Mouse (Mus musculus) liver, postnatal 0 days (tissue): ENCODE data around the gene Coa5. TPM values are rescaled to one million over a fixed set of nuclear protein-coding genes. Genes with fewer than 3 reads are reported as not detected.
A peak's percentile ranks its signal among the peaks of the same experiment; 100 is the strongest.

Experiments used
- ATAC-seq: fragments of 200-750 bp; cut with Nextera tagmentation; 2 replicates; pipeline ENCODE4 v1.8.0; 2017; ENCODE audit warnings: mild to moderate bottlenecking, moderate library complexity
- DNase-seq: peaks from one replicate; pipeline ENCODE4 v3.0.0-alpha.2; 2016
- H3K27ac ChIP-seq: fragments of 300-500 bp; sonication (generic); 2 replicates; pipeline ENCODE4 v1.5.1; 2014; ENCODE audit warnings: antibody characterized with exemption, moderate library complexity, mild to moderate bottlenecking, low read depth
- H3K27me3 ChIP-seq: fragments of 300-500 bp; sonication (generic); 2 replicates; pipeline ENCODE4 v1.6.1; 2014; ENCODE audit warnings: low read length, control low read depth, mixed read lengths; ENCODE audit not compliant: insufficient read depth
- H3K36me3 ChIP-seq: fragments of 300-500 bp; sonication (generic); replicated peaks from 2 replicates; pipeline ENCODE4 v1.6.1; 2014; ENCODE audit warnings: mild to moderate bottlenecking, control low read depth, low read length, moderate library complexity, mixed read lengths; ENCODE audit not compliant: insufficient read depth
- H3K4me1 ChIP-seq: fragments of 300-500 bp; sonication (generic); 2 replicates; pipeline ENCODE4 v1.6.1; 2014; ENCODE audit warnings: antibody characterized with exemption, mild to moderate bottlenecking, control low read depth; ENCODE audit not compliant: insufficient read depth
- H3K4me2 ChIP-seq: fragments of 300-500 bp; sonication (generic); 2 replicates; pipeline ENCODE4 v1.6.1; 2014; ENCODE audit warnings: low read depth, mild to moderate bottlenecking, low read length, moderate library complexity, mixed read lengths
- H3K4me3 ChIP-seq: fragments of 300-500 bp; sonication (generic); 2 replicates; pipeline ENCODE4 v1.5.1; 2014; ENCODE audit warnings: low read depth, low read length
- H3K9ac ChIP-seq: fragments of 300-500 bp; sonication (generic); replicated peaks from 2 replicates; pipeline ENCODE4 v1.6.1; 2014; ENCODE audit warnings: mild to moderate bottlenecking, moderate library complexity
- H3K9me3 ChIP-seq: fragments of 300-500 bp; sonication (generic); 2 replicates; pipeline ENCODE4 v1.6.1; 2016; ENCODE audit warnings: mild to moderate bottlenecking, control low read depth, low read length, mixed read lengths
- CTCF ChIP-seq: sonication (generic); IDR thresholded peaks from 2 replicates; pipeline ENCODE4 v1.5.1; 2016; ENCODE audit warnings: antibody characterized with exemption, low read depth
- EP300 ChIP-seq: IDR thresholded peaks from 2 replicates; pipeline ENCODE4 v1.6.1; 2016; ENCODE audit warnings: antibody characterized with exemption, low read depth, mild to moderate bottlenecking
- WGBS: fragments of 180-500 bp; shearing (Covaris S2); extraction: QIAGEN DNeasy Blood & Tissue Kit; methylation state at CpG from one replicate; pipeline ENCODE4 v1.1.7; 2014; ENCODE audit not compliant: insufficient replicate concordance; 5-methylcytosine and 5-hydroxymethylcytosine counted together
- polyA plus RNA-seq: library from polyadenylated mRNA; unstranded; fragments of >200 nt; fragmentation: Nextera tagmentation; extraction: Ambion mirVana; gene quantifications from 2 replicates; pipeline ENCODE4 v1.2.1, GENCODE M21; 2015

The Coa5 gene
- polyA plus RNA-seq, 1 experiment from 2014 or later = 23.0 TPM

DNA sequence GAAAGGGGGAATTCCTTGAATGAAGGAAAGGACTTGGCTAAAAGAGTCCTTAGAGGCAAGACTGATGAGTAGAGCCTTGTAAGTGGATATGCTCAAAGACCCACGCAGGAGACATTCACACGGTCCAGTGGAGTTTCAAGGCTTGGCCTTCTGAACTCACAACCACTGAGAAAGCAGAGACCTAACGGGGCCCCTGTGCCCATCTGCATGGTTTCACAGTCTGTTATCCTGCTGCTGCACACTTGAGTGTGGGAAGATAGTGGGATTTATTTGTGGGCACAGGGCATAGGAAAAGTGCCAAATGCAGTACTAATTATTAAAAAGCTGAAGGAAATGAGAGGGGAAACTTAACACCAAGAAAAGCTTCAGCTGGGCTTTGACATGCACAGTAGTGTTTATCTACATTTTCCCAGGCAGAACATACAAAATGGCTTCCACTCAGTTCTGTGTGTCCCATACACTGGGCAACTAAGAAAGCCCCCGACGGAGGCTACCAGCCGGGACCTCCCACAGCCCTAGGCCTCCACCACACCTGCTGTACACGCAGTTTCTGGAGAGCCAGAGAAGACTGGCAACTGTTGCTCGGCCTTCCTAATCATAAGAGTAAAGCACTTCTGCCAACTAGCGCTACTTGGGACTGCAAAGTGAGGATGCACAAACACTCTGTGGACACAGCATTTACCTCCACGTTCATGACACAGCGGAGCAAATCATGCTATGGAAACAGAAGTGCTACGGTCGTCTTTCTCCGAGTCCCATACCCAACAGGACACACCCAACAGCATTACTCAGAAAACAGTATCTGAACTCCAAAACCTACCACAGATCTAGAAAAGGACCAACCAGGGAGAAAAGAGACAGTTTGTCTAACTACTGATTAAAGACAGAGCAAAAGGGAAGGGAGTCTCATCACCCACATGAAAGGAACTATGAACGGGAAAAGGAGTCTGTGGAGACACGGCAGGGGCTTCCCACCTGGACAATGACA lies 13.2 kb upstream of the Coa5 start:
- Histone ChIP-seq H3K27ac (no peak overlapping the region), H3K9ac (no peak overlapping the region), H3K9me3 (no peaks in the 10 kb centered on the region), H3K36me3 (peaks cover 27% of the 10 kb centered on the region), H3K4me2 (no peak overlapping the region), H3K27me3 (no peaks in the 10 kb centered on the region), H3K4me1 (no peaks in the 10 kb centered on the region), H3K4me3 (no peak overlapping the region)
- WGBS = 82% methylated on average over 16 of the region's 16 CpGs
- ATAC-seq (no peak), DNase-seq (no peak)
- TF ChIP-seq CTCF (no peak), EP300 (no peak)

DNA sequence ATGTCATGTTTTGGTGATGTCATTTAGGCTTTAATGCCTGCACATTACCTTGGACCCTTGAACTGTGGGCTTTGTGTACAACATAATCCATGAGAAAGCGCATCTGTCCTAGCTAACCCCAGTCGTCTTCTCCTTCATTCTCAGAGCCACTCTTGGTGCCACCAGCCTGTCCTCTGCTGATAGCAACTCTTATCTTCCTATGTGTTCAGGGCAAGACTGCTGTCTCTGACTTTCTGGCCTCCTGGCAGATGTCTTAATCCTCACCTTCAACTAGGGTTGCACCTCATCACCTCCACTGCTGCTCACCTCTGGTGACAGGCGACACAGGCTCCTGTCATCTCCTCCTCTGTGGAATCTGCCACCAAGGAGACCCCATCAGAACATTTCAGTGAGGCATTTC lies 6.5 kb upstream of the Coa5 start:
- no peak for DNase-seq
- Histone ChIP-seq H3K36me3 (peaks cover 78% of the 10 kb centered on the region), H3K4me1 (peaks cover 3% of the 10 kb centered on the region), H3K4me2 (no peak overlapping the region), H3K27ac (no peak overlapping the region), H3K9me3 (no peaks in the 10 kb centered on the region), H3K4me3 (no peak overlapping the region), H3K27me3 (no peaks in the 10 kb centered on the region), H3K9ac (no peak overlapping the region)
- peak; percentile 61; the same call in 1 of the 2 replicates for ATAC-seq
- TF ChIP-seq CTCF = no peak
- peak; percentile 35; the same call in 1 of the 2 replicates for TF ChIP-seq EP300
- 69% methylated on average over 3 of the region's 3 CpGs for WGBS

DNA sequence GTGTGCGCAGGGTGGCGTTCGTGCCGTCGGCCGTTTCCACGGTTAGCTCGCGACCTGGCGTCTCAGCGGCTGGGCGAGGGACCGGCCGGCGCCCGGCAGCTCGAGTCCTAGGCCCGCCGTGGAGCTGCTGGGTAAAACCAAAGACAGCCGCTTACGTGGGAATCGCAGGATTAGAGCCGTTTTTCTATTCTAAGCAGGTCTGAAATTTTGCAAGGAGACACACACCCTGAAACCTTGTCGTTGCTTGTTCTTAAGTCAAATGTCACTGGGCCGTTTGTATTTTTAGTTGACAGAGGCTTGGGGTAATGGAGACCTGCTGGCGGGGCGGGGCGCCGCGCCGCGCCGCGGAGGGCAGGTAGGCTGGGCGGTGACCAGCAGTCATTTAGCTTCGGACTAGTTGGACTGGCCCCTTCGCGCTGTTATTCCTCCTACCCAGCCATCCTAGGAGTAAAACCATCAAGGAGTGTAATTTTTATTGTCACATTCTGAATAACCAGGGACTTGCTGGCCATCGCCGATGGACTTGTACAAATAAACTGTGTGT lies 466 bp upstream of the Coa5 start:
- WGBS = 1% methylated on average over 39 of the region's 40 CpGs

DNA sequence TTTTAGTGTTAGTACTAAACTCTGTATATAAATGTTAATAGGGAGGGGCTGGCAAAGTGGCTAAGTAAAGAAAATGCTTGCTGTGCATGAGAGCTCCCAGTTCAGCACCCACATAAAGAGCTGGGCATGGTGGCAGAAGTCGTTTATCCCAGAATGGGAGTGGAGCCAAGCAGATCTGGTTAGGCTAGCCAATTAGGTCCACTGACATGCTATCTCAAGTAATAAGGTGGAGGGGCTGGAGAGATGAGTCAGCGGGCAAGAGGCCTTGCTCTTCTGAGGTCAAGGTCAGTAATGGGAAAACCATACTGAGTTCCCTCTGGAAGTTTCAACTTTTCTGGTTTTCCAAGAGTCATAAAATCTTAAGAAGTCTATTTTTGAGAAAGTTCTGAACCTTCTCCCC lies 992 bp downstream of the Coa5 start:
- Histone ChIP-seq H3K4me1 (peaks cover 19% of the 10 kb centered on the region), H3K9ac (peak overlapping the region; percentile 96), H3K4me3 (peak overlapping the region; percentile 92), H3K4me2 (peak overlapping the region; percentile 81), H3K27ac (peak overlapping the region; percentile 94), H3K9me3 (0 out of 2 replicates have a peak, but pooled peaks cover 6% of the 10 kb centered on the region), H3K36me3 (peaks cover 39% of the 10 kb centered on the region), H3K27me3 (no peaks in the 10 kb centered on the region)
- no peak for DNase-seq
- 29% methylated on average over 2 of the region's 2 CpGs for WGBS
- ATAC-seq = no peak
- TF ChIP-seq CTCF (no peak), EP300 (no peak)

More for the DNA sequence above, 466 bp upstream of the Coa5 start:
- peak overlapping the region; percentile 92 for H3K4me3 ChIP-seq
- H3K9me3 ChIP-seq = no peaks in the 10 kb centered on the region
- H3K36me3 ChIP-seq = peaks cover 39% of the 10 kb centered on the region
- TF ChIP-seq EP300 (no peak), CTCF (no peak)
- peak overlapping the region; percentile 96 for H3K9ac ChIP-seq
- peak overlapping the region; percentile 94 for H3K27ac ChIP-seq
- peak overlapping the region; percentile 81 for H3K4me2 ChIP-seq
- peak; percentile 71 for ATAC-seq
- DNase-seq = no peak
- no peaks in the 10 kb centered on the region for H3K27me3 ChIP-seq
- peaks cover 19% of the 10 kb centered on the region for H3K4me1 ChIP-seq

DNA sequence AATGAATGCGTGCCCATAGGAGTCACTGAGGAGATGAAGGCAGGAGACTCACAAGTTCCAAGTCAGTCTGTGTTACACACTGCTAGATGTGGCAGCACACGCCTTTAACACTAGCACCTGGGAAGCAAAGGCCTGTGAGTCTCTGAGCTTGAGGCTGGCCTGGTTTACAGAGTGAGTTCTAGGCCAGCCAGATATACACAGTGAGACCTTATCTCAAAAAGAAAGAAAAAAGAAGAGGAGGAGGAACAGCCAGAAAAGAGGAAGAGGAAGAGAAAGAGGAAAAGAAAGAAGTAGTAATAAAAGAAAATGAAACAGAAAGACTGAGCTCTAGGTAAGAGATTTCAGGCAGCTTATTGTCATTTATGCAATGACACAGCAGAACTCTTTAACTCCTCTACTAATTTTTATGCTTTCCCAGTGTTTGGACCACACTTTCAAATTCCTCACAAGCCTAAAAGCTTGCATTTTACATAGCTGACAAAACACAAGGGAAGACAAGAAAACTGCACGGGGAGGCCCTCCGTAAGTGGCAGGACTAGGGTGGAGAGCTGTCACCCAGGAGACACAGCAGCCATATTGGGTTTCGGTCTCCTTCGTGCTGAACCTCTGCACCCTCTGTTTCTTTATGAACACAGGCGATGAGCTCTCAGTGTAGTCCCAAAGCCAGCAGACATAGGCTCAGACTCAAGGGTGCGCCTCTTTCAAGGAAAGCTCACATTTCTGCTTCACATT lies 2.6 kb downstream of the Coa5 start:
- Histone ChIP-seq H3K4me3 (no peak overlapping the region), H3K27me3 (no peaks in the 10 kb centered on the region), H3K9me3 (peaks cover 8% of the 10 kb centered on the region; the same call in 1 of the 2 replicates), H3K4me2 (no peak overlapping the region), H3K9ac (no peak overlapping the region), H3K4me1 (peaks cover 19% of the 10 kb centered on the region), H3K27ac (no peak overlapping the region), H3K36me3 (peaks cover 23% of the 10 kb centered on the region)
- DNase-seq = no peak
- TF ChIP-seq CTCF (no peak), EP300 (no peak)
- 85% methylated on average over 8 of the region's 8 CpGs for WGBS
- ATAC-seq = no peak

DNA sequence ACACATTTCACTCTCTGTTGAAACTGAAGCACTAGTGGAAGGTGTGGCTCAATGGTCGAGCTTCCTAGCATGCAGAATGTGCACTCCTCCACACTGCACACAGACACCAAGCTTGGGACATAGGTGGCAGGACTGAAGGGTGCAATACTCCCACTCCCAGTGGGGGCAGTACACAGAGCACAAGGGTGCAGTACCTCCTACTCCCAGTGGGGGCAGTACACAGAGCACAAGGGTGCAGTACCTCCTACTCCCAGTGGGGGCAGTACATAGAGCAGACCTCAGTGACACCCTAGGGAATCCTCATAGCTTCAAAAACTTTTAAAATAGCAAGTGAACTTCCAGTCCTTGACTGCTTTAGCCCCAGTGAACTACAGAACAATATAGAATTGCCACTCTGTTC lies 10.5 kb downstream of the Coa5 start:
- H3K27me3 ChIP-seq = no peaks in the 10 kb centered on the region
- peaks cover 19% of the 10 kb centered on the region for H3K36me3 ChIP-seq
- no peak overlapping the region for H3K9ac ChIP-seq
- H3K9me3 ChIP-seq = peaks cover 7% of the 10 kb centered on the region; the same call in 1 of the 2 replicates
- DNase-seq (peak; percentile 54), ATAC-seq (peak; percentile 93)
- no peaks in the 10 kb centered on the region for H3K4me1 ChIP-seq
- TF ChIP-seq CTCF (peak; percentile 100), EP300 (no peak)
- no peak overlapping the region for H3K27ac ChIP-seq
- 100% methylated on average over 1 of the region's 1 CpGs for WGBS
- no peak overlapping the region for H3K4me2 ChIP-seq
- no peak overlapping the region for H3K4me3 ChIP-seq
